Mouse (Mus musculus): ENCODE data around the gene Cdk5rap1.

GRCm38 (mm10) chr2:154418001-154418400 lies 45.2 kb upstream of the Cdk5rap1 start:
- TF ChIP-seq CTCF (IDR thresholded peaks at IDR 0.05; ENCODE audit: low read depth): no peak
- TF ChIP-seq EP300 (IDR thresholded peaks at IDR 0.05; ENCODE audit: low read depth): no peak

All from liver, embryonic 14.5 days (tissue).